Mouse (Mus musculus): ENCODE results near the gene Pkp3. TPM values are rescaled to one million over a fixed set of nuclear protein-coding genes. Genes with fewer than 3 reads are reported as not detected.

The Pkp3 gene
- polyA plus RNA-seq, 1 experiment from 2014 or later = 25.5 TPM

GRCm38 (mm10) chr7:141078876-141079275 lies 858 bp downstream of the Pkp3 start:
- Histone ChIP-seq H3K4me3 (no peak overlapping the region), H3K9ac (no peak overlapping the region), H3K9me3 (no peaks in the 10 kb centered on the region), H3K4me1 (peaks cover 7% of the 10 kb centered on the region; the same call in 1 of the 2 replicates), H3K27ac (no peak overlapping the region; the same call in 1 of the 2 replicates), H3K36me3 (no peaks in the 10 kb centered on the region), H3K4me2 (replicated peaks) (peak overlapping the region; percentile 44; the same call in 1 of the 2 replicates), H3K27me3 (peaks cover 24% of the 10 kb centered on the region)
- 75% methylated on average over 4 of the region's 4 CpGs for WGBS
- no peak for ATAC-seq (ENCODE audit: low FRiP score, low read depth)

GRCm38 (mm10) chr7:141079481-141080449 lies 1.7 kb downstream of the Pkp3 start:
- H3K36me3 ChIP-seq = no peaks in the 10 kb centered on the region
- H3K27ac ChIP-seq = peak overlapping the region; percentile 61; the same call in 1 of the 2 replicates
- H3K9ac ChIP-seq = peak overlapping the region; percentile 53
- H3K4me1 ChIP-seq = peaks cover 7% of the 10 kb centered on the region; the same call in 1 of the 2 replicates
- H3K4me3 ChIP-seq = peak overlapping the region; percentile 35
- 22% methylated on average over 34 of the region's 34 CpGs for WGBS
- no peak for ATAC-seq (ENCODE audit: low FRiP score, low read depth)
- no peaks in the 10 kb centered on the region for H3K9me3 ChIP-seq
- peaks cover 25% of the 10 kb centered on the region for H3K27me3 ChIP-seq
- peak overlapping the region; percentile 44 for H3K4me2 ChIP-seq (replicated peaks)

- H3K9me3 ChIP-seq = no peaks in the 10 kb centered on the region
- no peak for ATAC-seq (ENCODE audit: low FRiP score, low read depth)
- peaks cover 64% of the 10 kb centered on the region for H3K27me3 ChIP-seq
- H3K4me1 ChIP-seq = peaks cover 20% of the 10 kb centered on the region
- H3K27ac ChIP-seq = no peak overlapping the region
- WGBS = 28% methylated on average over 8 of the region's 8 CpGs
- H3K36me3 ChIP-seq = no peaks in the 10 kb centered on the region
- no peak overlapping the region for H3K9ac ChIP-seq
- 0 out of 2 replicates have a peak overlapping the region, but pooled peaks have one; percentile 30 for H3K4me2 ChIP-seq (replicated peaks)
- no peak overlapping the region for H3K4me3 ChIP-seq
Measured at GRCm38 (mm10) chr7:141087894-141088293, 9.9 kb downstream of the Pkp3 start.

GRCm38 (mm10) chr7:141088473-141088872 lies 10.5 kb downstream of the Pkp3 start:
- no peak overlapping the region for H3K9ac ChIP-seq
- no peak for ATAC-seq (ENCODE audit: low FRiP score, low read depth)
- no peaks in the 10 kb centered on the region for H3K36me3 ChIP-seq
- peaks cover 68% of the 10 kb centered on the region for H3K27me3 ChIP-seq
- H3K27ac ChIP-seq = no peak overlapping the region
- no peak overlapping the region for H3K4me3 ChIP-seq
- WGBS = 8% methylated on average over 18 of the region's 18 CpGs
- H3K4me2 ChIP-seq (replicated peaks) = 0 out of 2 replicates have a peak overlapping the region, but pooled peaks have one; percentile 30
- H3K4me1 ChIP-seq = peaks cover 20% of the 10 kb centered on the region
- H3K9me3 ChIP-seq = no peaks in the 10 kb centered on the region

- Histone ChIP-seq H3K4me1 (peaks cover 20% of the 10 kb centered on the region), H3K9ac (no peak overlapping the region), H3K27ac (no peak overlapping the region), H3K27me3 (peaks cover 66% of the 10 kb centered on the region), H3K4me3 (no peak overlapping the region), H3K36me3 (no peaks in the 10 kb centered on the region), H3K9me3 (no peaks in the 10 kb centered on the region), H3K4me2 (replicated peaks) (no peak overlapping the region)
- no peak for ATAC-seq (ENCODE audit: low FRiP score, low read depth)
- WGBS = 72% methylated on average over 8 of the region's 8 CpGs
Measured at GRCm38 (mm10) chr7:141090228-141090627, 12.2 kb downstream of the Pkp3 start.

- Histone ChIP-seq H3K27ac (no peak overlapping the region), H3K36me3 (no peaks in the 10 kb centered on the region), H3K27me3 (peaks cover 61% of the 10 kb centered on the region), H3K9me3 (no peaks in the 10 kb centered on the region), H3K4me3 (peak overlapping the region; percentile 27), H3K9ac (no peak overlapping the region), H3K4me1 (peaks cover 20% of the 10 kb centered on the region), H3K4me2 (replicated peaks) (peak overlapping the region; percentile 60)
- WGBS = 5% methylated on average over 37 of the region's 37 CpGs
- ATAC-seq (ENCODE audit: low FRiP score, low read depth) = peak; percentile 81; the same call in 1 of the 2 replicates
Measured at GRCm38 (mm10) chr7:141092051-141092735, 14.2 kb downstream of the Pkp3 start.

GRCm38 (mm10) chr7:141093950-141094349 lies 15.9 kb downstream of the Pkp3 start:
- H3K36me3 ChIP-seq = no peaks in the 10 kb centered on the region
- peaks cover 56% of the 10 kb centered on the region for H3K27me3 ChIP-seq
- peaks cover 9% of the 10 kb centered on the region for H3K4me1 ChIP-seq
- H3K4me2 ChIP-seq (replicated peaks) = no peak overlapping the region
- no peak overlapping the region for H3K4me3 ChIP-seq
- no peaks in the 10 kb centered on the region for H3K9me3 ChIP-seq
- ATAC-seq (ENCODE audit: low FRiP score, low read depth) = no peak
- WGBS = 80% methylated on average over 6 of the region's 6 CpGs
- no peak overlapping the region for H3K9ac ChIP-seq
- no peak overlapping the region for H3K27ac ChIP-seq

- ATAC-seq (ENCODE audit: low FRiP score, low read depth) = no peak
- Histone ChIP-seq H3K9ac (no peak overlapping the region), H3K9me3 (no peaks in the 10 kb centered on the region), H3K36me3 (no peaks in the 10 kb centered on the region), H3K4me2 (replicated peaks) (no peak overlapping the region), H3K27ac (no peak overlapping the region), H3K4me3 (no peak overlapping the region), H3K4me1 (peaks cover 12% of the 10 kb centered on the region), H3K27me3 (peaks cover 56% of the 10 kb centered on the region)
- 56% methylated on average over 15 of the region's 15 CpGs for WGBS
Measured at GRCm38 (mm10) chr7:141094487-141095205, 16.6 kb downstream of the Pkp3 start.

- Histone ChIP-seq H3K4me3 (no peak overlapping the region), H3K9me3 (no peaks in the 10 kb centered on the region), H3K36me3 (no peaks in the 10 kb centered on the region), H3K9ac (no peak overlapping the region), H3K27me3 (peaks cover 56% of the 10 kb centered on the region), H3K4me2 (replicated peaks) (peak overlapping the region; percentile 7; the same call in 1 of the 2 replicates), H3K4me1 (peaks cover 21% of the 10 kb centered on the region), H3K27ac (no peak overlapping the region)
- no peak for ATAC-seq (ENCODE audit: low FRiP score, low read depth)
- WGBS = 73% methylated on average over 6 of the region's 6 CpGs
Measured at GRCm38 (mm10) chr7:141096021-141096420, 18.0 kb downstream of the Pkp3 start.

- H3K9ac ChIP-seq = no peak overlapping the region
- H3K27me3 ChIP-seq = peaks cover 56% of the 10 kb centered on the region
- no peak overlapping the region for H3K4me3 ChIP-seq
- peak overlapping the region; percentile 7; the same call in 1 of the 2 replicates for H3K4me2 ChIP-seq (replicated peaks)
- no peak for ATAC-seq (ENCODE audit: low FRiP score, low read depth)
- peaks cover 21% of the 10 kb centered on the region for H3K4me1 ChIP-seq
- H3K9me3 ChIP-seq = no peaks in the 10 kb centered on the region
- no peak overlapping the region for H3K27ac ChIP-seq
- H3K36me3 ChIP-seq = no peaks in the 10 kb centered on the region
- 48% methylated on average over 6 of the region's 6 CpGs for WGBS
Measured at GRCm38 (mm10) chr7:141096649-141097056, 18.6 kb downstream of the Pkp3 start.

- peaks cover 56% of the 10 kb centered on the region for H3K27me3 ChIP-seq
- H3K27ac ChIP-seq = no peak overlapping the region
- H3K9ac ChIP-seq = no peak overlapping the region
- peaks cover 19% of the 10 kb centered on the region for H3K4me1 ChIP-seq
- no peak for ATAC-seq (ENCODE audit: low FRiP score, low read depth)
- H3K36me3 ChIP-seq = no peaks in the 10 kb centered on the region
- H3K4me3 ChIP-seq = no peak overlapping the region
- no peaks in the 10 kb centered on the region for H3K9me3 ChIP-seq
- 78% methylated on average over 5 of the region's 5 CpGs for WGBS
- H3K4me2 ChIP-seq (replicated peaks) = no peak overlapping the region
Measured at GRCm38 (mm10) chr7:141097177-141097576, 19.2 kb downstream of the Pkp3 start.
